Mouse (Mus musculus) c-Kit-positive CD71-positive TER-119-positive erythroid progenitor cells, embryonic 14.5 days (primary cell): Measurements from ENCODE around the gene Isg15.

Experiments used
- DNase-seq: peaks from one replicate; pipeline ENCODE4 v3.0.0-alpha.2; 2013; ENCODE audit warnings: low spot score

Gene Isg15

GRCm38 (mm10) chr4:156200623-156201475 is at the start of gene Isg15:
Gene Isg15 (minus strand): TSS chr4:156200818.
- no peak for DNase-seq

- DNase-seq: no peak
Measured at GRCm38 (mm10) chr4:156249567-156249966, 48.9 kb upstream of the Isg15 start.

GRCm38 (mm10) chr4:156236651-156237447 is 36.2 kb upstream of the Isg15 start:
- DNase-seq: no peak

- peak; percentile 86 for DNase-seq
Measured at GRCm38 (mm10) chr4:156235808-156236533, 35.4 kb upstream of the Isg15 start, which contains the start of gene Noc2l. Gene Noc2l (plus strand): TSS chr4:156236010.

GRCm38 (mm10) chr4:156235360-156235770 is 34.7 kb upstream of the Isg15 start:
- no peak for DNase-seq

- DNase-seq: peak; percentile 56
Measured at GRCm38 (mm10) chr4:156234701-156235213, 34.1 kb upstream of the Isg15 start, which contains the start of gene Plekhn1. Gene Plekhn1 (minus strand): TSS chr4:156234857.

- DNase-seq: no peak
Measured at GRCm38 (mm10) chr4:156234021-156234501, 33.4 kb upstream of the Isg15 start.

GRCm38 (mm10) chr4:156228393-156229024 is 27.9 kb upstream of the Isg15 start:
- no peak for DNase-seq

GRCm38 (mm10) chr4:156227752-156228392 is 27.3 kb upstream of the Isg15 start:
- DNase-seq: no peak

- DNase-seq: no peak
Measured at GRCm38 (mm10) chr4:156224276-156224675, 23.7 kb upstream of the Isg15 start.

GRCm38 (mm10) chr4:156219936-156220335 is 19.3 kb upstream of the Isg15 start:
- DNase-seq: no peak

GRCm38 (mm10) chr4:156217838-156218237 is 17.2 kb upstream of the Isg15 start:
- no peak for DNase-seq

- DNase-seq: no peak
Measured at GRCm38 (mm10) chr4:156217022-156217669, 16.5 kb upstream of the Isg15 start.

GRCm38 (mm10) chr4:156216196-156216595 is 15.6 kb upstream of the Isg15 start:
- DNase-seq: no peak

GRCm38 (mm10) chr4:156215649-156216048 is 15.0 kb upstream of the Isg15 start, which contains the start of gene Perm1:
Gene Perm1 (plus strand): TSS chr4:156215868.
- DNase-seq: no peak

GRCm38 (mm10) chr4:156213134-156213533 is 12.5 kb upstream of the Isg15 start:
- DNase-seq: no peak

- DNase-seq: no peak
Measured at GRCm38 (mm10) chr4:156209963-156210635, 9.5 kb upstream of the Isg15 start.

- DNase-seq: no peak
Measured at GRCm38 (mm10) chr4:156208872-156209271, 8.3 kb upstream of the Isg15 start.

- no peak for DNase-seq
Measured at GRCm38 (mm10) chr4:156203413-156204131, 3.0 kb upstream of the Isg15 start.
